Mouse (Mus musculus) liver, postnatal 0 days (tissue): ENCODE data around the gene Hs3st4.

ENCODE experiments used
- CTCF ChIP-seq: sonication (generic); IDR thresholded peaks from 2 replicates; pipeline ENCODE4 v1.5.1; 2016; ENCODE audit warnings: antibody characterized with exemption, low read depth
- EP300 ChIP-seq: IDR thresholded peaks from 2 replicates; pipeline ENCODE4 v1.6.1; 2016; ENCODE audit warnings: antibody characterized with exemption, low read depth, mild to moderate bottlenecking

DNA sequence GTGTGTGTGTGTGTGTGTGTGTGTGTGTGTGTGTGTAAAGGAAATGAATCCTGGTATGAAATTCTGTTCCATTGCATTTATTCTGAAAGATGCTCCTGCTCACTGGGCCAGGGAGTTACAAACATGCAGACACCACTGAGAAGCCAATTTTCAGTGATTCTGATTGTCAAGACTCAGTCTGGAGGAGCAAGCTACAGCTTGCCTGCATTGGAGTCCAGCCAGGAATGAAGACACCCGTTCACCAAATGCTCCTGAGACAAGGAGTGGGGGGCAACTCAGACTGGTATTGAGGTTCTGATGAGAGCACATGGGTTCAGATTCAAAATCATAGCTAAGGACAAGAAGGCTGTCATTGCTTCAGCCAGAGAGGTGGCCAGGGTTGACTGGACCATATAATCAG is 66.3 kb downstream of the Hs3st4 start:
- no peak for TF ChIP-seq CTCF
- TF ChIP-seq EP300: no peak
